Mouse (Mus musculus) forebrain, embryonic 11.5 days (tissue): ENCODE results near the gene Sucla2. TPM values are rescaled to one million over a fixed set of nuclear protein-coding genes. Genes with fewer than 3 reads are reported as not detected.
"Not testable (repeated sequence)": the region's sequence is repeated elsewhere in the genome, so short reads cannot be mapped to it uniquely, and the experiment has no call there.

Experiments used
- ATAC-seq: fragments of 200-750 bp; cut with Nextera tagmentation; replicated peaks from 2 replicates; pipeline ENCODE4 v1.8.0; 2017; ENCODE audit warnings: moderate TSS enrichment; ENCODE audit not compliant: low FRiP score
- DNase-seq: peaks from one replicate; pipeline ENCODE4 v3.0.0-alpha.2; 2017; ENCODE audit warnings: low spot score
- H3K27ac ChIP-seq: fragments of 300-500 bp; sonication (generic); 2 replicates; pipeline ENCODE4 v1.5.1; 2014; ENCODE audit warnings: low read depth, low read length
- H3K27me3 ChIP-seq: fragments of 300-500 bp; sonication (generic); 2 replicates; pipeline ENCODE4 v1.6.1; 2014; ENCODE audit warnings: mild to moderate bottlenecking, low read length, mixed read lengths; ENCODE audit not compliant: control insufficient read depth, insufficient read depth
- H3K36me3 ChIP-seq: fragments of 300-500 bp; sonication (generic); 2 replicates; pipeline ENCODE4 v1.6.1; 2014; ENCODE audit warnings: mild to moderate bottlenecking, low read length, moderate library complexity, mixed read lengths; ENCODE audit not compliant: control insufficient read depth, insufficient read depth
- H3K4me1 ChIP-seq: fragments of 300-500 bp; sonication (generic); replicated peaks from 2 replicates; pipeline ENCODE4 v1.6.1; 2014; ENCODE audit warnings: low read length, mixed read lengths; ENCODE audit not compliant: control insufficient read depth, insufficient read depth
- H3K4me2 ChIP-seq: fragments of 300-500 bp; sonication (generic); 2 replicates; pipeline ENCODE4 v1.6.1; 2014; ENCODE audit warnings: low read depth, mild to moderate bottlenecking, low read length, moderate library complexity, mixed read lengths; ENCODE audit not compliant: severe bottlenecking
- H3K4me3 ChIP-seq: fragments of 300-500 bp; sonication (generic); 2 replicates; pipeline ENCODE4 v1.5.1; 2014; ENCODE audit warnings: low read depth, low read length
- H3K9ac ChIP-seq: fragments of 300-500 bp; sonication (generic); 2 replicates; pipeline ENCODE4 v1.6.1; 2014; ENCODE audit warnings: low read length
- H3K9me3 ChIP-seq: fragments of 300-500 bp; sonication (generic); 2 replicates; pipeline ENCODE4 v1.6.1; 2016; ENCODE audit warnings: low read length, mixed read lengths; ENCODE audit not compliant: control insufficient read depth
- WGBS: fragments of 180-500 bp; shearing (Covaris S2); extraction: QIAGEN DNeasy Blood & Tissue Kit; methylation state at CpG from one replicate; pipeline ENCODE4 v1.1.7; 2014; 5-methylcytosine and 5-hydroxymethylcytosine counted together
- polyA plus RNA-seq: library from polyadenylated mRNA; unstranded; fragments of >200 nt; fragmentation: Nextera tagmentation; extraction: Ambion mirVana; gene quantifications from 2 replicates; pipeline ENCODE4 v1.2.1, GENCODE M21; 2014

Sucla2 gene
- polyA plus RNA-seq, 1 experiment from 2014 or later = 115 TPM

DNA sequence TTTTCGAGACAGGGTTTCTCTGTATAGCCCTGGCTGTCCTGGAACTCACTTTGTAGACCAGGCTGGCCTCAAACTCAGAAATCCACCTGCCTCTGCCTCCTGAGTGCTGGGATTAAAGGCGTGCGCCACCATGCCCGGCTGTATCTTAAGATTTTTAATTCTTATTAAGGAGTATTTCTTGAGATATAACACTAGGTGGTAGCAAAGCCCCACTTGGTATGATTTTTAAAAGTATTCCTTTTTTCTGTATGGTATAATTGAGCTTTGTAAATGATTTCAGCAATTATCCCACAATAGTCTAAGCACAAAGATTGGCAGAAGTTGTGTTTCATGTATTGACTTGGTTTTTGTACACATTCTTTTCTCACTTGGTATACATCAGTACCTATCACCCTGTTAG is 44.7 kb downstream of the Sucla2 start:
- not testable (repeated sequence) for H3K9me3 ChIP-seq, H3K27me3 ChIP-seq, H3K9ac ChIP-seq, H3K4me2 ChIP-seq, H3K4me3 ChIP-seq, H3K4me1 ChIP-seq, DNase-seq, ATAC-seq, H3K27ac ChIP-seq, H3K36me3 ChIP-seq
- 90% methylated on average over 4 of the region's 4 CpGs for WGBS

- Histone ChIP-seq H3K4me1 (no peaks in the 10 kb centered on the region), H3K27me3 (no peaks in the 10 kb centered on the region), H3K9ac (no peak overlapping the region), H3K4me3 (no peak overlapping the region), H3K4me2 (no peak overlapping the region), H3K36me3 (peaks cover 3% of the 10 kb centered on the region; the same call in 1 of the 2 replicates), H3K27ac (no peak overlapping the region), H3K9me3 (no peaks in the 10 kb centered on the region)
- 91% methylated on average over 4 of the region's 4 CpGs for WGBS
- ATAC-seq (no peak), DNase-seq (no peak)
Observed at GRCm38 (mm10) chr14:73571143-73571542, 46.0 kb downstream of the Sucla2 start.

GRCm38 (mm10) chr14:73574053-73574452 is 48.9 kb downstream of the Sucla2 start:
- Histone ChIP-seq H3K4me3 (no peak overlapping the region), H3K27ac (no peak overlapping the region), H3K27me3 (no peaks in the 10 kb centered on the region), H3K4me1 (no peaks in the 10 kb centered on the region), H3K9me3 (no peaks in the 10 kb centered on the region), H3K4me2 (no peak overlapping the region), H3K36me3 (peaks cover 3% of the 10 kb centered on the region; the same call in 1 of the 2 replicates), H3K9ac (no peak overlapping the region)
- 94% methylated on average over 5 of the region's 5 CpGs for WGBS
- ATAC-seq (no peak), DNase-seq (no peak)

- H3K27me3 ChIP-seq = no peaks in the 10 kb centered on the region
- ATAC-seq (no peak), DNase-seq (no peak)
- no peak overlapping the region for H3K4me3 ChIP-seq
- H3K27ac ChIP-seq = no peak overlapping the region
- no peak overlapping the region for H3K9ac ChIP-seq
- H3K4me1 ChIP-seq = no peaks in the 10 kb centered on the region
- no peaks in the 10 kb centered on the region for H3K9me3 ChIP-seq
- H3K36me3 ChIP-seq = peaks cover 3% of the 10 kb centered on the region; the same call in 1 of the 2 replicates
- no peak overlapping the region for H3K4me2 ChIP-seq
Observed at GRCm38 (mm10) chr14:73576336-73576735, 51.2 kb downstream of the Sucla2 start.

GRCm38 (mm10) chr14:73588080-73588479 is 63.0 kb downstream of the Sucla2 start:
- DNase-seq (no peak), ATAC-seq (no peak)
- Histone ChIP-seq H3K4me1 (no peaks in the 10 kb centered on the region), H3K4me3 (no peak overlapping the region), H3K27ac (no peak overlapping the region), H3K27me3 (no peaks in the 10 kb centered on the region), H3K9ac (no peak overlapping the region), H3K9me3 (no peaks in the 10 kb centered on the region; the same call in 1 of the 2 replicates), H3K36me3 (peaks cover 2% of the 10 kb centered on the region; the same call in 1 of the 2 replicates), H3K4me2 (no peak overlapping the region)
- 80% methylated on average over 1 of the region's 1 CpGs for WGBS

DNA sequence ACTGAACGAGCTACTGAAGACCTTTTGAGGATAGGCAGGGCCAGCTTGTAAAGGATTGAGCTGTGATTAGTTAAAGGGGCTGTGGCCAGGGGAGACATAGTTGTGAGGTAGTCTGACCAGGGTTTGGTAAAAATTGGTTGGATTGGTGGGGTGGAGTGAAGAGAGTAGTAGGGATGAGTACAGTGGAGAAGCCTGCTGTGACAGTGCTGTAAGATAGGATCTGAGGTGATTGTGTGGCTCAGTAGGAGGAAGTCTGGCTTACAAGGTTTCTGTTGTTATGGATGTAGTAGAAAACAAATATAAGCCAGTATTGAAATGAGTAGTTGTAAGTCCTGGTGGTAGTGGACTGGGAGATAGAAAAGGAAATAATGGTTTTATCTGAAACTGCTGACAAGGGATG is 67.0 kb downstream of the Sucla2 start:
- Histone ChIP-seq H3K4me3 (no peak overlapping the region), H3K9ac (no peak overlapping the region), H3K4me1 (no peaks in the 10 kb centered on the region), H3K4me2 (no peak overlapping the region), H3K27me3 (no peaks in the 10 kb centered on the region), H3K9me3 (no peaks in the 10 kb centered on the region), H3K36me3 (no peaks in the 10 kb centered on the region; the same call in 1 of the 2 replicates), H3K27ac (no peak overlapping the region)
- DNase-seq (no peak), ATAC-seq (no peak)
- 64% methylated on average over 1 of the region's 1 CpGs for WGBS

GRCm38 (mm10) chr14:73599720-73600119 is 74.6 kb downstream of the Sucla2 start:
- no peak for ATAC-seq
- no peak overlapping the region for H3K4me2 ChIP-seq
- 91% methylated on average over 8 of the region's 8 CpGs for whole genome bisulfite sequencing

GRCm38 (mm10) chr14:73607732-73608131 is 82.6 kb downstream of the Sucla2 start:
- DNase-seq (no peak), ATAC-seq (no peak; the same call in 1 of the 2 replicates)
- no peaks in the 10 kb centered on the region for H3K9me3 ChIP-seq
- H3K4me2 ChIP-seq = no peak overlapping the region
- no peak overlapping the region for H3K4me3 ChIP-seq
- 81% methylated on average over 4 of the region's 4 CpGs for WGBS
- H3K27ac ChIP-seq = no peak overlapping the region
- H3K27me3 ChIP-seq = no peaks in the 10 kb centered on the region
- peaks cover 3% of the 10 kb centered on the region; the same call in 1 of the 2 replicates for H3K36me3 ChIP-seq
- H3K4me1 ChIP-seq = no peaks in the 10 kb centered on the region
- no peak overlapping the region for H3K9ac ChIP-seq

More at GRCm38 (mm10) chr14:73599720-73600119, 74.6 kb downstream of the Sucla2 start:
- Histone ChIP-seq H3K9ac (no peak overlapping the region), H3K4me3 (no peak overlapping the region), H3K36me3 (peaks cover 9% of the 10 kb centered on the region; the same call in 1 of the 2 replicates), H3K9me3 (no peaks in the 10 kb centered on the region; the same call in 1 of the 2 replicates), H3K4me1 (no peaks in the 10 kb centered on the region), H3K27me3 (no peaks in the 10 kb centered on the region), H3K27ac (no peak overlapping the region)
- DNase-seq = no peak

DNA sequence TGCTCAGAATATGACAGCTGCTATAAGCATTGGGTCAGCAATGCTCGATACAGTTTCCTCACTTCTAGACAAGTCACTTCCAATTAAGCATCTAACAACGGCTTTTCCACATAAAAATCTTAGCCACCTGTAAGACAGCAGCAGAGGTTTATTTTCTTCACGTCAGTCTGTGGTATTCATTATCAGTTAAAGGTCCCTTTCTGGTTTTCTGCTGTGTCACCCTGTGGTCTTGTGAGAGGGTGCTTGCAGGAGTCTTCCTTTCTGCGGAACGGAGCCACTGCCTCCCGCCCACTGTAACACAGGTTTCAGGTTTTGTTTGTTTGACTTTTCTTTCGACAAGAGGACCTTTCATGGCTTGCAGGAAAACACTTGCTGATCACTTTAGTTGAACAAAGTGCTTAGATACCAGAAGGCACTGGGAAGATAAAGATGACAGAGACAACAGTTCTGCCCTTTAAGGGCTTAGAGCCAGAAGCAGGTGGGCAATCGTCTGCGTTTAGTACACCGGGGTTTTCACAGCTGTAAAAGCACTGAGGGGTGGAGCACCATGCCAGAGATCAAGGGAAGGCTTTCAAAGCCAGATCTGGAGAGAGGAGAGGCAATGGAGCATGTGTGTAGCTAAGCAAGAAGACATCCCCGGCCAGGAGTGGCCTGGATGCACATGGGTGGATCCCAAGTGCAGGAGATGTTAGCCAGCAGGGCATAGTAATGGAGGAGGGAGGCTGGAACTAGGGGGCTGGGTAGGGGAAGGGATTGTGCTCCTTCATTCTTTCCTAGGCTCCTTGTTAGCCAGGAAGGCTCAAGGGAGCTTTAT is 83.8 kb downstream of the Sucla2 start:
- no peak for DNase-seq
- no peaks in the 10 kb centered on the region for H3K27me3 ChIP-seq
- H3K4me1 ChIP-seq = no peaks in the 10 kb centered on the region
- ATAC-seq = no peak
- no peaks in the 10 kb centered on the region for H3K9me3 ChIP-seq
- H3K4me3 ChIP-seq = no peak overlapping the region
- 68% methylated on average over 11 of the region's 11 CpGs for whole genome bisulfite sequencing
- H3K4me2 ChIP-seq = no peak overlapping the region
- H3K27ac ChIP-seq = no peak overlapping the region
- no peak overlapping the region for H3K9ac ChIP-seq
- peaks cover 1% of the 10 kb centered on the region; the same call in 1 of the 2 replicates for H3K36me3 ChIP-seq
